Mouse (Mus musculus) cerebellum, postnatal 25 days (tissue): ENCODE results near the gene Gm20911.
"Not testable (repeated sequence)": the region's sequence is repeated elsewhere in the genome, so short reads cannot be mapped to it uniquely, and the experiment has no call there.

Experiments
- DNase-seq, 2 experiments: peaks; one replicate each; pipeline ENCODE4 v3.0.0; 2021; ENCODE audit warnings: mixed read lengths in 2 of 2

Gene Gm20911

GRCm38 (mm10) chrY:81457707-81458106 is at the start of gene Gm20911:
Gene Gm20911 (plus strand): TSS chrY:81458007.
- DNase-seq, result not testable (repeated sequence)
